Mouse (Mus musculus) cerebellum, adult 2 months (tissue): ENCODE results near the gene Med20.

ENCODE experiments used
- CTCF ChIP-seq: fragments of 200-500 bp; IDR thresholded peaks from 2 replicates; pipeline ENCODE4 v1.5.1; 2011; ENCODE audit warnings: low read depth, mild to moderate bottlenecking, control low read depth, low read length, moderate library complexity, borderline replicate concordance; ENCODE audit not compliant: insufficient read depth
- POLR2A ChIP-seq: fragments of 200-500 bp; IDR thresholded peaks from 2 replicates; pipeline ENCODE4 v1.6.1; 2011; ENCODE audit warnings: low read length, control low read depth, borderline replicate concordance; ENCODE audit not compliant: insufficient read depth

GRCm38 (mm10) chr17:47630678-47631065 is 19.3 kb downstream of the Med20 start, which contains the start of gene Usp49:
- TF ChIP-seq CTCF (no peak), POLR2A (no peak)
